12 mouse cellular contexts compared by ENCODE assay signal in the genomic region with DNA sequence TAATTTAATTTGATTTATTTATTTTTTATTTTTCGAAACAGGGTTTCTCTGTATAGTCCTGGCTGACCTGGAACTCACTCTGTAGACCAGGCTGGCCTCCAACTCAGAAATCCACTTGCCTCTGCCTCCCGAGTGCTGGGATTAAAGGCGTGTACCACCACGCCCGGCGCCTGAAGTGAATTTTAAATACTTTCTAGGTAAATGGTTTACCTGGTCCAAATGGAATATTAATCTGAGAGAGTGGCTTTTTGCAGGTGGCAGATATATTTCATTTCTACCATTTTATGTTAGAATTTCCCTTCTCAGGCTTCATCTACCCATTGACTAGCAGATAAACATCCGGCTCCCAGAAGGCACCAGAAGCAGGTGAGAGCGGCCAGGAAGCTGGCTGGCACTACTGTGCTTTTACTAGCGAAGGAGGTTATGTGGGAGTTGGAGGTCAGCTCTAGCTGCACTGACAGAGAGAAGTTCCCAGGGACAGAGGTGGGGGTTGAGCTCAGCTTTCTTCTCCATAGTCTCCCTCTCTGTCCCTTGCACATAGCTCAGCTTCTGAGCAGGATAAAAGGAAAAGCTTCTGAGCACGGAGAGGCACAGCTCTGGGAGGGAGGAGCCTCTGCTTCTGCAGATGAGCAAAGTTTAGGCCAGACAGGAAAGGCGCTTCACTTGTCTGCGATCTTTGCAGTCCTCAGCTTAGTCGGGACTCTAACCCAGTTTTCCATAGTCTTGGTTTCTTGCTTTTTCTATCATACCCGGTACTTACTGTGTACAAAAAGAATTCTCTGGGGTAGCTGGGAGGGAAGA. TPM values are rescaled to one million over a fixed set of nuclear protein-coding genes. Genes with fewer than 3 reads are reported as not detected.
A peak's percentile ranks its signal among the peaks of the same experiment; 100 is the strongest.
DNase-seq lines count a peak whose midpoint lies in the region; ATAC-seq and TF ChIP-seq lines count a peak whose summit lies in the region.
"Had no signal": no experiment of that assay in that cellular context is flagged by ENCODE, and none has a peak within 500 bp of the region (broad histone marks: within the 10 kb centered on the region; RNA-seq: fewer than 3 reads in every experiment).

No protein-coding gene starts in this region.

- H3K36me3 ChIP-seq in embryonic facial prominence, embryonic 13.5 days = peaks cover 54% of the 10 kb centered on the region
- peaks cover 59% of the 10 kb centered on the region for H3K36me3 ChIP-seq in embryonic facial prominence, embryonic 10.5 days (replicated peaks)
- peaks cover 18% of the 10 kb centered on the region for H3K36me3 ChIP-seq in liver, embryonic 14.5 days (replicated peaks; ENCODE audit: control insufficient read depth, insufficient read depth, low read depth)

- 88% methylated on average over 14 of the region's 14 CpGs for WGBS in embryonic facial prominence, embryonic 13.5 days
- 89% methylated on average over 14 of the region's 14 CpGs for WGBS in embryonic facial prominence, embryonic 10.5 days
- 75% methylated on average over 14 of the region's 14 CpGs for WGBS in liver, embryonic 14.5 days (ENCODE audit: insufficient replicate concordance)

- H3K9me3 ChIP-seq in embryonic facial prominence, embryonic 13.5 days = no peaks in the 10 kb centered on the region
- H3K9me3 ChIP-seq in embryonic facial prominence, embryonic 10.5 days = no peaks in the 10 kb centered on the region
- H3K9me3 ChIP-seq in liver, embryonic 14.5 days (ENCODE audit: control insufficient read depth, low read length) = no peaks in the 10 kb centered on the region

- no peak for TF ChIP-seq CTCF in left cerebral cortex, adult 2 months (IDR thresholded peaks at IDR 0.05)
- no peak for TF ChIP-seq CTCF in liver, embryonic 14.5 days (IDR thresholded peaks at IDR 0.05; ENCODE audit: low read depth)

- no peak overlapping the region for H3K4me3 ChIP-seq in embryonic facial prominence, embryonic 13.5 days
- no peak overlapping the region; the same call in 1 of the 2 replicates for H3K4me3 ChIP-seq in embryonic facial prominence, embryonic 10.5 days
- no peak overlapping the region for H3K4me3 ChIP-seq in left cerebral cortex, adult 2 months
- H3K4me3 ChIP-seq in liver, embryonic 14.5 days (ENCODE audit: insufficient read depth in 1 of 2, low read depth in 2 of 2, low read length in 2 of 2) = no peak overlapping the region; a peak in 1 of 4 replicates

- no peak for DNase-seq in embryonic facial prominence, embryonic 10.5 days (ENCODE audit: low spot score)
- DNase-seq in left cerebral cortex, adult 2 months (ENCODE audit: extremely low spot score in 1 of 2, low spot score in 2 of 2) = no peak
- no peak for DNase-seq in left cerebral cortex, adult 18-20 months (ENCODE audit: low spot score in 2 of 2)
- peak; percentile 33 for DNase-seq in brain, adult 2 months (ENCODE audit: low read depth, low spot score)
- no peak for DNase-seq in liver, embryonic 14.5 days (ENCODE audit: low read depth in 3 of 3, low spot score in 3 of 3)
- no peak for DNase-seq in gastrocnemius, adult 18-20 months (ENCODE audit: low spot score)
- DNase-seq in embryo, embryonic 11 days = no peak
- DNase-seq: spleen, adult 18-20 months had no signal

- H3K4me2 ChIP-seq in embryonic facial prominence, embryonic 13.5 days = no peak overlapping the region
- H3K4me2 ChIP-seq in liver, embryonic 14.5 days (ENCODE audit: low read depth) = peak overlapping the region; percentile 96

- intact Hi-C loops in left cerebral cortex, adult 2 months (cut with DNase I) = loop anchor here (5.0 kb wide), 1 partner anchor 271 kb away; no protein-coding TSS in a partner anchor

- H3K27me3 ChIP-seq in embryonic facial prominence, embryonic 13.5 days = no peaks in the 10 kb centered on the region
- H3K27me3 ChIP-seq in embryonic facial prominence, embryonic 10.5 days (replicated peaks; ENCODE audit: low read depth, poor library complexity, severe bottlenecking) = no peaks in the 10 kb centered on the region
- no peaks in the 10 kb centered on the region for H3K27me3 ChIP-seq in liver, embryonic 14.5 days (ENCODE audit: control insufficient read depth, insufficient read depth, low read length)

- H3K9ac ChIP-seq in embryonic facial prominence, embryonic 13.5 days = 0 out of 2 replicates have a peak overlapping the region, but pooled peaks have one; percentile 1
- H3K9ac ChIP-seq in liver, embryonic 14.5 days (replicated peaks) = no peak overlapping the region

- ATAC-seq in embryonic facial prominence, embryonic 13.5 days (ENCODE audit: insufficient number of reproducible peaks, insufficient read depth, low FRiP score, low TSS enrichment, low read depth) = no peak
- ATAC-seq in liver, embryonic 14.5 days (ENCODE audit: insufficient read depth) = no peak
- ATAC-seq: forebrain, embryonic 14.5 days had no signal

- H3K4me1 ChIP-seq in embryonic facial prominence, embryonic 13.5 days = peaks cover 22% of the 10 kb centered on the region
- H3K4me1 ChIP-seq in embryonic facial prominence, embryonic 10.5 days = peaks cover 16% of the 10 kb centered on the region
- H3K4me1 ChIP-seq in liver, embryonic 14.5 days (replicated peaks; ENCODE audit: control insufficient read depth in 2 of 2, insufficient read depth in 2 of 2, low read length in 1 of 2) = peaks cover 10% of the 10 kb centered on the region in 2 experiments

- no peak overlapping the region for H3K27ac ChIP-seq in embryonic facial prominence, embryonic 13.5 days
- no peak overlapping the region for H3K27ac ChIP-seq in embryonic facial prominence, embryonic 10.5 days (replicated peaks)
- peak overlapping the region; percentile 6; the same call in 1 of the 2 replicates for H3K27ac ChIP-seq in left cerebral cortex, adult 2 months
- H3K27ac ChIP-seq in liver, embryonic 14.5 days = no peak overlapping the region

- no peak for TF ChIP-seq EP300 in liver, embryonic 14.5 days (IDR thresholded peaks at IDR 0.05; ENCODE audit: low read depth)

RNA-seq across cellular contexts. Expression of a gene that starts 2.0 kb away (rescaled TPM):
- 92.9 and 108 TPM in 2 replicates for polyA plus RNA-seq in embryonic facial prominence, embryonic 13.5 days (2015; fragmentation: Nextera tagmentation; extraction: Ambion mirVana)
- polyA plus RNA-seq in embryonic facial prominence, embryonic 10.5 days (2016; fragmentation: Nextera tagmentation; extraction: Ambion mirVana) = 76.0 and 80.5 TPM in 2 replicates
- total RNA-seq in left cerebral cortex, adult 2 months (2021) = 10 to 100 TPM; 74.2 to 80.4 TPM
- total RNA-seq in left cerebral cortex, adult 18-20 months (2021) = 10 to 100 TPM; 67.0 to 67.9 TPM
- polyA plus RNA-seq in liver, embryonic 14.5 days (2012; rRNA removed) = 22.4 and 25.8 TPM in 2 replicates
- 32.1 and 37.3 TPM in 2 replicates for polyA plus RNA-seq in liver, embryonic 14.5 days (2014; fragmentation: Nextera tagmentation; extraction: Ambion mirVana)
- 1 to 10 TPM; 4.6 to 6.9 TPM for total RNA-seq in gastrocnemius, adult 18-20 months (2021)

RNA-seq across cellular contexts. Expression of a gene that starts 2.1 kb away (rescaled TPM):
- 13.9 and 14.3 TPM in 2 replicates for polyA plus RNA-seq in embryonic facial prominence, embryonic 13.5 days (2015; fragmentation: Nextera tagmentation; extraction: Ambion mirVana)
- 11.0 and 11.5 TPM in 2 replicates for polyA plus RNA-seq in embryonic facial prominence, embryonic 10.5 days (2016; fragmentation: Nextera tagmentation; extraction: Ambion mirVana)
- total RNA-seq in left cerebral cortex, adult 2 months (2021) = 10 to 100 TPM; 11.7 TPM
- 10 to 100 TPM; 10.2 to 11.4 TPM for total RNA-seq in left cerebral cortex, adult 18-20 months (2021)
- polyA plus RNA-seq in liver, embryonic 14.5 days (2012; rRNA removed) = 5.1 and 5.4 TPM in 2 replicates
- 1.0 and 1.2 TPM in 2 replicates for polyA plus RNA-seq in liver, embryonic 14.5 days (2014; fragmentation: Nextera tagmentation; extraction: Ambion mirVana)
- 1 to 10 TPM; 2.4 to 3.0 TPM for total RNA-seq in gastrocnemius, adult 18-20 months (2021)

RNA-seq across cellular contexts. Expression of a gene that starts 15.4 kb away (rescaled TPM):
- polyA plus RNA-seq in embryonic facial prominence, embryonic 13.5 days (2015; fragmentation: Nextera tagmentation; extraction: Ambion mirVana) = 0.27 and 4.3 TPM in 2 replicates
- polyA plus RNA-seq in embryonic facial prominence, embryonic 10.5 days (2016; fragmentation: Nextera tagmentation; extraction: Ambion mirVana) = 0.09 and 0.15 TPM in 2 replicates
- under 1 TPM in 1 of 2 experiments, not detected in 1; 0.14 TPM for total RNA-seq in left cerebral cortex, adult 2 months (2021)
- total RNA-seq in left cerebral cortex, adult 18-20 months (2021) = under 1 TPM in 1 of 2 experiments, not detected in 1; 0.14 TPM
- polyA plus RNA-seq in liver, embryonic 14.5 days (2012; rRNA removed) = 174 and 202 TPM in 2 replicates
- 203 and 213 TPM in 2 replicates for polyA plus RNA-seq in liver, embryonic 14.5 days (2014; fragmentation: Nextera tagmentation; extraction: Ambion mirVana)
- under 1 TPM in 1 of 2 experiments, not detected in 1; 0.83 TPM for total RNA-seq in gastrocnemius, adult 18-20 months (2021)
- total RNA-seq: layer of hippocampus, postnatal 25 days had no signal
- polyA plus RNA-seq: macrophage had no signal

RNA-seq across cellular contexts. Expression of a gene that starts 58.7 kb away (rescaled TPM):
- 27.1 and 28.5 TPM in 2 replicates for polyA plus RNA-seq in embryonic facial prominence, embryonic 13.5 days (2015; fragmentation: Nextera tagmentation; extraction: Ambion mirVana)
- polyA plus RNA-seq in embryonic facial prominence, embryonic 10.5 days (2016; fragmentation: Nextera tagmentation; extraction: Ambion mirVana) = 27.1 and 28.9 TPM in 2 replicates
- total RNA-seq in left cerebral cortex, adult 2 months (2021) = 10 to 100 TPM; 83.7 to 84.1 TPM
- total RNA-seq in left cerebral cortex, adult 18-20 months (2021) = 10 to 100 TPM; 91.9 to 92.9 TPM
- 7.4 and 7.5 TPM in 2 replicates for polyA plus RNA-seq in liver, embryonic 14.5 days (2012; rRNA removed)
- polyA plus RNA-seq in liver, embryonic 14.5 days (2014; fragmentation: Nextera tagmentation; extraction: Ambion mirVana) = 11.3 and 12.9 TPM in 2 replicates
- 10 to 100 TPM; 33.6 to 37.8 TPM for total RNA-seq in gastrocnemius, adult 18-20 months (2021)

RNA-seq across cellular contexts. Expression of a gene that starts 59.0 kb away (rescaled TPM):
- polyA plus RNA-seq in embryonic facial prominence, embryonic 13.5 days (2015; fragmentation: Nextera tagmentation; extraction: Ambion mirVana) = 25.5 and 30.5 TPM in 2 replicates
- 24.8 and 26.9 TPM in 2 replicates for polyA plus RNA-seq in embryonic facial prominence, embryonic 10.5 days (2016; fragmentation: Nextera tagmentation; extraction: Ambion mirVana)
- 1 to 10 TPM; 4.9 to 6.5 TPM for total RNA-seq in left cerebral cortex, adult 2 months (2021)
- 1 to 10 TPM; 6.6 to 7.8 TPM for total RNA-seq in left cerebral cortex, adult 18-20 months (2021)
- 2.2 and 2.3 TPM in 2 replicates for polyA plus RNA-seq in liver, embryonic 14.5 days (2012; rRNA removed)
- polyA plus RNA-seq in liver, embryonic 14.5 days (2014; fragmentation: Nextera tagmentation; extraction: Ambion mirVana) = 3.4 and 4.8 TPM in 2 replicates
- 1 to 10 TPM; 5.4 to 6.2 TPM for total RNA-seq in gastrocnemius, adult 18-20 months (2021)

Comparison
In these comparisons a context has a peak if more than half of its experiments do, and no peak if none do; other contexts are left out.
1. RNA of a gene that starts 2.0 kb away (total RNA-seq): 74.2 to 80.4 TPM in left cerebral cortex, adult 2 months and 67.0 to 67.9 TPM in left cerebral cortex, adult 18-20 months; 4.6 to 6.9 TPM in gastrocnemius, adult 18-20 months; every median in the first group is over 4 times any median in the second.